Mouse (Mus musculus) lung, postnatal 14 days (tissue): Measurements from ENCODE around the gene Lrrn1.
A peak's percentile ranks its signal among the peaks of the same experiment; 100 is the strongest.

Experiments
- DNase-seq: peaks from one replicate; pipeline ENCODE4 v3.0.0; 2021

The Lrrn1 gene

GRCm38 (mm10) chr6:107528877-107529864 is at the start of gene Lrrn1:
Gene Lrrn1, plus strand, starts transcription at chr6:107529768.
- peak; percentile 2 for DNase-seq

- DNase-seq, result no peak
Observed at GRCm38 (mm10) chr6:107494491-107494890, 35.1 kb upstream of the Lrrn1 start.

GRCm38 (mm10) chr6:107495830-107496229 is 33.7 kb upstream of the Lrrn1 start:
- DNase-seq, result no peak

- no peak for DNase-seq
Observed at GRCm38 (mm10) chr6:107513716-107514115, 15.9 kb upstream of the Lrrn1 start.

GRCm38 (mm10) chr6:107523953-107524352 is 5.6 kb upstream of the Lrrn1 start:
- DNase-seq, result no peak

- DNase-seq, result no peak
Observed at GRCm38 (mm10) chr6:107529911-107530431, 403 bp downstream of the Lrrn1 start.

- DNase-seq, result no peak
Observed at GRCm38 (mm10) chr6:107530621-107531285, 1.2 kb downstream of the Lrrn1 start.

GRCm38 (mm10) chr6:107531526-107532080 is 2.0 kb downstream of the Lrrn1 start:
- no peak for DNase-seq

- no peak for DNase-seq
Observed at GRCm38 (mm10) chr6:107534533-107534932, 5.0 kb downstream of the Lrrn1 start.

- DNase-seq, result no peak
Observed at GRCm38 (mm10) chr6:107536631-107537030, 7.1 kb downstream of the Lrrn1 start.

- DNase-seq, result no peak
Observed at GRCm38 (mm10) chr6:107541222-107541621, 11.7 kb downstream of the Lrrn1 start.

- DNase-seq, result no peak
Observed at GRCm38 (mm10) chr6:107541918-107542317, 12.3 kb downstream of the Lrrn1 start.

GRCm38 (mm10) chr6:107546272-107546671 is 16.7 kb downstream of the Lrrn1 start:
- DNase-seq, result no peak

- no peak for DNase-seq
Observed at GRCm38 (mm10) chr6:107552511-107552910, 22.9 kb downstream of the Lrrn1 start.

- no peak for DNase-seq
Observed at GRCm38 (mm10) chr6:107555364-107555763, 25.8 kb downstream of the Lrrn1 start.

GRCm38 (mm10) chr6:107556996-107557395 is 27.4 kb downstream of the Lrrn1 start:
- DNase-seq, result no peak

GRCm38 (mm10) chr6:107557806-107558205 is 28.2 kb downstream of the Lrrn1 start:
- no peak for DNase-seq

GRCm38 (mm10) chr6:107562255-107562654 is 32.7 kb downstream of the Lrrn1 start:
- no peak for DNase-seq

GRCm38 (mm10) chr6:107566944-107567634 is 37.5 kb downstream of the Lrrn1 start:
- DNase-seq, result peak; percentile 3

- no peak for DNase-seq
Observed at GRCm38 (mm10) chr6:107574561-107574960, 45.0 kb downstream of the Lrrn1 start.

- no peak for DNase-seq
Observed at GRCm38 (mm10) chr6:107575405-107575804, 45.8 kb downstream of the Lrrn1 start.

GRCm38 (mm10) chr6:107577309-107577708 is 47.7 kb downstream of the Lrrn1 start:
- DNase-seq, result no peak
